Mouse (Mus musculus): ENCODE measurements around the gene Comtd1.

Comtd1 gene

GRCm38 (mm10) chr14:21808208-21808922 lies 40.4 kb downstream of the Comtd1 start:
- DNase-seq (ENCODE audit: extremely low read depth, insufficient read length, low spot score) = peak; percentile 70

- no peak for DNase-seq (ENCODE audit: extremely low read depth, insufficient read length, low spot score)
Measured at GRCm38 (mm10) chr14:21806631-21807160, 42.1 kb downstream of the Comtd1 start.

- DNase-seq (ENCODE audit: extremely low read depth, insufficient read length, low spot score) = no peak
Measured at GRCm38 (mm10) chr14:21806203-21806602, 42.6 kb downstream of the Comtd1 start.

- no peak for DNase-seq (ENCODE audit: extremely low read depth, insufficient read length, low spot score)
Measured at GRCm38 (mm10) chr14:21802543-21803206, 46.1 kb downstream of the Comtd1 start.

GRCm38 (mm10) chr14:21801624-21802023 lies 47.2 kb downstream of the Comtd1 start:
- no peak for DNase-seq (ENCODE audit: extremely low read depth, insufficient read length, low spot score)

GRCm38 (mm10) chr14:21800641-21801040 lies 48.1 kb downstream of the Comtd1 start:
- DNase-seq (ENCODE audit: extremely low read depth, insufficient read length, low spot score) = no peak

Data from 3134 (cell line).